Mouse (Mus musculus) CH12.LX (cell line): ENCODE data around the gene Gm1043.

Experiments used
- BHLHE40 ChIP-seq: IDR thresholded peaks from 2 replicates; pipeline ENCODE4 v1.6.1; 2011; ENCODE audit warnings: mild to moderate bottlenecking, low read depth, low read length, improper control_type of control experiment
- CTCF ChIP-seq, 2 experiments: IDR thresholded peaks in 1 of 2; conservative IDR thresholded peaks in 1 of 2; 2 replicates each; pipeline ENCODE4 v1.5.1; 2011 to 2012; ENCODE audit warnings: low read depth in 2 of 2, low read length in 2 of 2, improper control_type of control experiment in 1 of 2, inconsistent platforms in 1 of 2, mild to moderate bottlenecking in 1 of 2, moderate library complexity in 1 of 2
- EP300 ChIP-seq: IDR thresholded peaks from 2 replicates; pipeline ENCODE4 v1.6.1; 2011; ENCODE audit warnings: low read length, improper control_type of control experiment
- GABPA ChIP-seq: IDR thresholded peaks from 2 replicates; pipeline ENCODE4 v1.6.1; 2012; ENCODE audit warnings: low read depth, low read length, improper control_type of control experiment, inconsistent platforms; ENCODE audit not compliant: insufficient replicate concordance
- JUN ChIP-seq: IDR thresholded peaks from 2 replicates; pipeline ENCODE4 v1.6.1; 2011; ENCODE audit warnings: low read depth, mild to moderate bottlenecking, low read length, improper control_type of control experiment, moderate library complexity; ENCODE audit not compliant: insufficient read depth
- KAT2A ChIP-seq: IDR thresholded peaks from 2 replicates; pipeline ENCODE4 v1.6.1; 2012; ENCODE audit warnings: low read length, improper control_type of control experiment, inconsistent platforms; ENCODE audit not compliant: insufficient replicate concordance
- MAZ ChIP-seq: IDR thresholded peaks from 2 replicates; pipeline ENCODE4 v1.6.1; 2012; ENCODE audit warnings: low read depth, mild to moderate bottlenecking, inconsistent platforms, low read length, improper control_type of control experiment, moderate library complexity
- MYC ChIP-seq: IDR thresholded peaks from 2 replicates; pipeline ENCODE4 v1.6.1; 2011; ENCODE audit warnings: low read depth, mild to moderate bottlenecking, improper control_type of control experiment, low read length
- NELFE ChIP-seq: IDR thresholded peaks from 2 replicates; pipeline ENCODE4 v1.6.1; 2011; ENCODE audit warnings: low read depth, low read length, improper control_type of control experiment
- POLR2A ChIP-seq: IDR thresholded peaks from 2 replicates; pipeline ENCODE4 v1.6.1; 2011; ENCODE audit warnings: low read depth, mild to moderate bottlenecking, improper control_type of control experiment, low read length
- POLR2AphosphoS2 ChIP-seq: IDR thresholded peaks from 2 replicates; pipeline ENCODE4 v1.6.1; 2011; ENCODE audit warnings: low read depth, low read length, improper control_type of control experiment
- SMC3 ChIP-seq: IDR thresholded peaks from 2 replicates; pipeline ENCODE4 v1.6.1; 2011; ENCODE audit warnings: low read depth, low read length, improper control_type of control experiment
- TBP ChIP-seq: conservative IDR thresholded peaks from 2 replicates; pipeline ENCODE4 v1.6.1; 2011; ENCODE audit warnings: low read depth, low read length, improper control_type of control experiment
- USF1 ChIP-seq: IDR thresholded peaks from 2 replicates; pipeline ENCODE4 v1.6.1; 2014; ENCODE audit warnings: low read depth, mild to moderate bottlenecking, inconsistent platforms, low read length, improper control_type of control experiment

DNA sequence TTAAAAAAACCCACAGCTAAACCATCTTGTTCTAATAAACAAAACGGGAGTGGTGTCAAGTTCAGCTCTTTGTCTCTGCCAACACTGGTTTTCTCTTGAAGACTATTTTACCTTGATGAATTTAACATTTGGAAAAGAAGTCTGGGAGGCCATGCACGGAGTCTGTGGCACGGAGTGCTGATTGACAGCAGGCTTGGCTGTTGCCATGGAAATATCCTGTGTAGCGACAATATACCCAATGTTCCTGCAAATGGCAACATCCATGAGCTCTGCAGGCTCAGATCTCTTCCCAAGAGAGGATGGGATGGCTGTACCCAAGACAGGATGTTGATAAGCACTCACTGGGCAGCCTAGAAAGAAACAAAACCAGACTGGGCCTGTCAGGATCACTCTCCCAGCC is 42.2 kb upstream of the Gm1043 start:
- TF ChIP-seq JUN (no peak), POLR2AphosphoS2 (no peak), USF1 (no peak), POLR2A (no peak), EP300 (no peak), CTCF (conservative IDR thresholded peaks at IDR 0.05 in 1 of 2, IDR thresholded peaks at IDR 0.05 in 1 of 2; ENCODE audit: low read depth in 2 of 2, low read length in 2 of 2) (no peak), NELFE (no peak), BHLHE40 (no peak), TBP (no peak), MAZ (no peak), GABPA (no peak), KAT2A (no peak), MYC (no peak), SMC3 (no peak)
